Mouse (Mus musculus) intestine, embryonic 14.5 days (tissue): ENCODE results near the gene Nek8. TPM values are rescaled to one million over a fixed set of nuclear protein-coding genes. Genes with fewer than 3 reads are reported as not detected.
"Not testable (repeated sequence)": the region's sequence is repeated elsewhere in the genome, so short reads cannot be mapped to it uniquely, and the experiment has no call there.

ENCODE experiments used
- ATAC-seq: fragments of 200-750 bp; cut with Nextera tagmentation; replicated peaks from 2 replicates; pipeline ENCODE4 v1.8.0; 2017; ENCODE audit warnings: low read depth, moderate number of reproducible peaks, moderate TSS enrichment, moderate library complexity; ENCODE audit not compliant: low FRiP score, low TSS enrichment
- DNase-seq: peaks from one replicate; pipeline ENCODE4 v3.0.0-alpha.2; 2018; ENCODE audit warnings: low spot score
- H3K27ac ChIP-seq: fragments of 300-500 bp; sonication (generic); 2 replicates; pipeline ENCODE4 v1.5.1; 2014; ENCODE audit warnings: low read depth, mild to moderate bottlenecking, control low read depth
- H3K27me3 ChIP-seq: fragments of 300-500 bp; sonication (generic); replicated peaks from 2 replicates; pipeline ENCODE4 v1.6.1; 2014; ENCODE audit warnings: low read length, control low read depth; ENCODE audit not compliant: control insufficient read depth, insufficient read depth
- H3K36me3 ChIP-seq: fragments of 300-500 bp; sonication (generic); 2 replicates; pipeline ENCODE4 v1.6.1; 2014; ENCODE audit warnings: low read length, control low read depth; ENCODE audit not compliant: control insufficient read depth, insufficient read depth
- H3K4me1 ChIP-seq: fragments of 300-500 bp; sonication (generic); replicated peaks from 2 replicates; pipeline ENCODE4 v1.6.1; 2014; ENCODE audit warnings: low read length, control low read depth, mixed read lengths; ENCODE audit not compliant: control insufficient read depth, insufficient read depth
- H3K4me2 ChIP-seq: fragments of 300-500 bp; sonication (generic); 2 replicates; pipeline ENCODE4 v1.6.1; 2014; ENCODE audit warnings: low read length
- H3K4me3 ChIP-seq: fragments of 300-500 bp; sonication (generic); 2 replicates; pipeline ENCODE4 v1.5.1; 2014; ENCODE audit warnings: low read depth, low read length, control low read depth, mixed read lengths
- H3K9ac ChIP-seq: fragments of 300-500 bp; sonication (generic); 2 replicates; pipeline ENCODE4 v1.6.1; 2014; ENCODE audit warnings: mild to moderate bottlenecking, low read length
- H3K9me3 ChIP-seq: fragments of 300-500 bp; sonication (generic); 2 replicates; pipeline ENCODE4 v1.6.1; 2016; ENCODE audit warnings: low read length, control low read depth; ENCODE audit not compliant: control insufficient read depth
- WGBS: fragments of 180-500 bp; shearing (Covaris S2); extraction: QIAGEN DNeasy Blood & Tissue Kit; methylation state at CpG from one replicate; pipeline ENCODE4 v1.1.7; 2014; 5-methylcytosine and 5-hydroxymethylcytosine counted together
- polyA plus RNA-seq: library from polyadenylated mRNA; unstranded; fragments of >200 nt; fragmentation: Nextera tagmentation; extraction: Ambion mirVana; gene quantifications from 2 replicates; pipeline ENCODE4 v1.2.1, GENCODE M21; 2014

The Nek8 gene
- polyA plus RNA-seq, 1 experiment from 2014 or later = 15.4 TPM

DNA sequence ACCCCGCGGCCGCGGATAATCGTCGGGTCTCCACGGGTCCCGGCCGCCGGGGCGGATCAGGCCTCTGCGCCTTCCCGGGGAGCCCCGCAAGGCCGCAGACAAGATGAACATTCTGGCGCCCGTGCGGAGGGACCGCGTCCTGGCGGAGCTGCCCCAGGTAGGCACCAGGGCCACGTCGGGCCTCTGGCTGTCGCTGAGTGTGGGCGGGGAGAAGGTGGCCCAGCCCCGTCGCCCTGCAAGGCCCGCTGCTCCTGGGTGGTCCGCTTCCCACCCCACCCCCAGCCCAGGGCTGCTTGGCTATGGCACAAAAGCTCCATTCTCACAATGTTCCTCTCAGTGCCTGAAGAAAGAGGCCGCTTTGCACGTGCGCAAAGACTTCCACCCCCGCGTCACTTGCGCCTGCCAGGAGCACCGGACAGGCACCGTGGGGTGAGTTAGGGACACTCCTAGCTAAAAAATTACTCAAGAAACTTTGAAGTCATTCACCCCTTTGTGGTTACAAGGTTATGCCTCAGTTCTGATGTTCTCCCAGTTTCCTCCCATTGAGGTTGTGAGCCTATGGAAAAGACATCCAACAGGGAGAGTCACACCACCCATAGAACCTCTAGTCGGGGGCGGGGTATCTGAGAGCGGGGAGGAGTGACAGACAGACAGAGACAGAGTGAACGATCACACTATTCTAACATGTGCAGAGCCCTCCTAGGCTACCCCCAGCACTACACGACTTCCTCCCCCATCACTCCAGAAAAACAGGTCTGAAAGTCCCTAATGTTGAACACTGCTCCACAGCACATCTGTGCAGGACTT, 13.0 kb upstream of the Nek8 start:
- H3K27me3 ChIP-seq = no peaks in the 10 kb centered on the region
- peaks cover 18% of the 10 kb centered on the region for H3K4me1 ChIP-seq
- peak; percentile 90 for DNase-seq
- H3K4me2 ChIP-seq = peak overlapping the region; percentile 48
- H3K4me3 ChIP-seq = peak overlapping the region; percentile 80
- peak; percentile 52 for ATAC-seq
- no peaks in the 10 kb centered on the region; the same call in 1 of the 2 replicates for H3K9me3 ChIP-seq
- under 1% methylated on average over 42 of the region's 42 CpGs for WGBS
- peak overlapping the region; percentile 99 for H3K27ac ChIP-seq
- peaks cover 30% of the 10 kb centered on the region for H3K36me3 ChIP-seq
- peak overlapping the region; percentile 89 for H3K9ac ChIP-seq

DNA sequence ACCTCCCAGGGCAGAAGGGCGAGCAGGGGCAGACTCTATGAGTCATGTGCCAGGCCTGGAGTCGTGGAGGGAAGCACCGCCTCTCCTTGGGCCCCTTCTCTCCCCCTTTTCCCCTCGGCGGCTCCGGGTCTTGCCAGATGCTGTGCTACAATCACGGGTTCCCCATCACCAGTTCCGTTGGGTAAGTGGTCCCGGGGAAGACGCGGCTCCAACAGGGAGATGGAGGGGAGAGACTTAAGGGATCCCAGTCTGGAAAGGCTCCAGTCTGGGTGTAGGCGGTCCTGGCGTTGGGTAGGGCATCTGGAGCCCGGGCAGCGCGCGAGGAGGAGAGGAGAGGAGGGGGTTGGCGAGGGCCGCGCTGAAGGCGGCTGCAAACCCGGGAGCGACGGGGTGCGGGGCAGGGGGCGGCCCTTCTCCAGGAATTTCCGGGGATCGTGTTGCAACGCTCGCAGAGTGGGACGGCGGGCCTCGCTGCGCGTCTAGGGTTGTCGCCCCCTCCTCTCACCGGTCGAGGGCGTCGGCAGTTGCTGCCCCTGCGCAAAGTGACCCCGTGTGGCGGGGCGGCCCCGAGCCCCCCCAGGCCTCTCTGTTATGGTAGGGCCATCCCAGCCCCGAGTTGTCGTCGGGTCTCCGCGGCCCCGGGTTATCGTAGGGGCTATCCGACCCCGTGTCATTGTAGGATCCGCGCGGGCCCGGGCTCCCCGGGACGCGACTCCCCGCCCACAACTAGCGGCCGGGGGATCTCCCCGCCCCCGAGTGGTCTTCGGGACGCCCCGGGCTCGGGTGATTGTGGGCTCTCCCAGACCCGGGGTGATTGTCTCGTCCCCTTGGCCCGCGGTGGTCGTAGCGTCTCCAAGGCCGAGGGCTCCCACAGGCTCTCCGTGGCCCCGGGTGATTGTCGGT, 12.1 kb upstream of the Nek8 start, which contains the start of gene Rab34:
Rab34 (plus strand) TSS at position 100 of the 903 bp plus-strand sequence.
- peak within 1 kb of the TSS; percentile 80 for H3K4me3 ChIP-seq
- peak within 1 kb of the TSS; percentile 99 for H3K27ac ChIP-seq
- peak within 1 kb of the TSS; percentile 89 for H3K9ac ChIP-seq
- H3K4me1 ChIP-seq = peaks cover 23% of the 10 kb centered on the region
- no peaks in the 10 kb centered on the region; the same call in 1 of the 2 replicates for H3K9me3 ChIP-seq
- H3K27me3 ChIP-seq = no peaks in the 10 kb centered on the region
- peak; percentile 82 for ATAC-seq
- WGBS = under 1% methylated on average over 60 of the region's 80 CpGs
- H3K36me3 ChIP-seq = peaks cover 30% of the 10 kb centered on the region
- H3K4me2 ChIP-seq = peak within 1 kb of the TSS; percentile 48
- DNase-seq = peak; percentile 91

DNA sequence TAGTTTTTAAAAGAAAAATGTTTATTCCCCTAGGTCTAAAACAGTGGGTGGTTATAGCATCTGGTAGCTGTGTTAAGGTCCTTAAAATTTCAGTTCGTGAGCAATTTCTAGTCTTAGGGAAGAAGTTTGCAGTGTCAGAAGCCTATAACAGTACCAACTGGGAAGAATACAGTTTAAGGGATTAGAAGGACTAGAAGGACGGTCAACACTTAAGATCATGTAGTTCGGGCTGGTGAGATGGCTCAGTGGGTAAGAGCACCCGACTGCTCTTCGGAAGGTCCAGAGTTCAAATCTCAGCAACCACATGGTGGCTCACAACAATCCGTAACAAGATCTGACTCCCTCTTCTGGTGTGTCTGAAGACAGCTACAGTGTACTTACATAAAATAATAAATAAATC, 8.2 kb upstream of the Nek8 start:
- not testable (repeated sequence) for H3K4me2 ChIP-seq, H3K27me3 ChIP-seq, ATAC-seq, DNase-seq, H3K27ac ChIP-seq, H3K9me3 ChIP-seq, H3K4me3 ChIP-seq, H3K9ac ChIP-seq
- peaks cover 40% of the 10 kb centered on the region for H3K4me1 ChIP-seq
- 88% methylated on average over 6 of the region's 6 CpGs for WGBS
- peaks cover 28% of the 10 kb centered on the region for H3K36me3 ChIP-seq

DNA sequence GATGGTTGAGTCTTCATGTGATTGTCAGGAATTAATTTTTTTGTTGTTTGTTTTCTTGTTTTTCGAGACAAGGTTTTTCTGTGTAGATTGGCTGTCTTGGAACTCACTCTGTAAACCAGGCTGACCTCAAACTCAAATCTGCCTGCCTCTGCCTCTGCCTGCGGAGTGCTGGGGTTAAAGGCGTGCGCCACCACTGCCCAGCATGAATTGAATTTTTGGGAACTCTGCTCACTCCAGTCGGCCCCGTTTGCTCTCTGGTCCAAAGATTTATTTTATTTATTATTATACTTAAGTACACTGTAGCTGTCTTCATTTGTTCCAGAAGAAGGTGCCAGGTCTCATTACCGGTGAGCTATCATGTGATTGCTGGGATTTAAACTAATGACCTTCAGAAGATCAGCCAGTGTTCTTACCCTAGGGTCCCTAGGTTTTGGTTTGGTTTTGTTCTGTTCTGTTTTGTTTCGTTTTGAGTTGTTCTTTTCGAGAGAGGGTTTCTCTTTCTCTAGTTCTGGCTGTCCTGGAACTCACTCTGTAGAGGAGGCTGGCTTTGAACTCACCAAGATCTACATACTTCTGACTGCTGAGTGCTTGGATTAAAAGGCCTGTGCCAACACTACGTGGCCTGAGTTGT, 7.5 kb upstream of the Nek8 start:
- H3K9ac ChIP-seq = peak overlapping the region; percentile 98; the same call in 1 of the 2 replicates
- H3K9me3 ChIP-seq = no peaks in the 10 kb centered on the region
- peaks cover 44% of the 10 kb centered on the region for H3K4me1 ChIP-seq
- DNase-seq (no peak), ATAC-seq (no peak)
- peaks cover 33% of the 10 kb centered on the region for H3K36me3 ChIP-seq
- peak overlapping the region; percentile 98 for H3K4me3 ChIP-seq
- no peak overlapping the region; the same call in 1 of the 2 replicates for H3K27ac ChIP-seq
- H3K27me3 ChIP-seq = no peaks in the 10 kb centered on the region
- 45% methylated on average over 10 of the region's 10 CpGs for WGBS
- peak overlapping the region; percentile 86 for H3K4me2 ChIP-seq

DNA sequence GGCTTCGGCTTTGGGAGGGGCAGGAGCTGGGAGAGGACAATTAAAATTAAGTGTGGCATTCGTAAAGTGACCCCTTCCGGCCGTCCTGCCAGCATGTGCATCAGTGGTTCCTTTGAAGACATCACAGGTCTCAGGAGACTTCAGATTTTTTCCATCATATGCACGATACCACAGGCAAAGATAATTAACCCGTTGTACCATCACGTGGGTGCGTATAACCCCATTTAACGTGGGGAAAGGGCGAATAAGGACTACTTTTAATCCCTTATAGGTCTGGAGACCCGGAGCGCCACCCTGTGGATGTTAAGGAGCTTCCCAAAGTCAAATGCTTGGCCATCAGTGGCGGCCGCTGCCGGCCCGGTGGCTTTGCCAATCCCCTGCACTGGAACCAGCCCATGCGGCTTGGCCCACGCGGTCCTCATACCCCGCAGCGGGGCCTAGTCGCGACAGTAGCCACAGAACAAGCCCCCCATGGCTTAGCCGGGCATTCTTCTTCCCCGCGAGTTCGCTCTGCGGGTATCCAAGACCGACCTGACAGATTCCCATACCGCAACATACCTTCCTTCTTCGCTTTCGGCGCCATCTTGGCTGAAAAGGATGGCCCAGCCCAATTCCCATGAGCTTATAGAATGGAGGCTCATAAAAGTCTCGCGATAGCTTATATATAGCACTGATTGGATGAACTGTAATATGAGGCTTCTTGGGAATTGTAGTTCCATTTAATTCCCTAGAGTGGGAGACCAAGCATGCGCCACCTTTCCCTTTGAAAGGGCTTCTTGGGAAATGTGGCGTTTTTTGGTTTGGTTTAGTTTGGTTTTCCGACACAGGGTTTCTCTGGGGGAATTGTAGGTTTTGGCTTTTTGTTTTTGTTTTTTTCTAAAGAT, 6.7 kb upstream of the Nek8 start, which contains the start of gene Rpl23a:
Rpl23a (minus strand) TSS at position 624 of the 884 bp plus-strand sequence.
- ATAC-seq = peak; percentile 86
- H3K9ac ChIP-seq = peak within 1 kb of the TSS; percentile 98
- H3K36me3 ChIP-seq = peaks cover 33% of the 10 kb centered on the region
- peak within 1 kb of the TSS; percentile 98 for H3K4me3 ChIP-seq
- peak within 1 kb of the TSS; percentile 86 for H3K4me2 ChIP-seq
- H3K9me3 ChIP-seq = no peaks in the 10 kb centered on the region
- H3K27ac ChIP-seq = peak within 1 kb of the TSS; percentile 88
- DNase-seq = peak; percentile 92
- H3K4me1 ChIP-seq = peaks cover 44% of the 10 kb centered on the region
- H3K27me3 ChIP-seq = no peaks in the 10 kb centered on the region
- under 1% methylated on average over 38 of the region's 38 CpGs for WGBS

DNA sequence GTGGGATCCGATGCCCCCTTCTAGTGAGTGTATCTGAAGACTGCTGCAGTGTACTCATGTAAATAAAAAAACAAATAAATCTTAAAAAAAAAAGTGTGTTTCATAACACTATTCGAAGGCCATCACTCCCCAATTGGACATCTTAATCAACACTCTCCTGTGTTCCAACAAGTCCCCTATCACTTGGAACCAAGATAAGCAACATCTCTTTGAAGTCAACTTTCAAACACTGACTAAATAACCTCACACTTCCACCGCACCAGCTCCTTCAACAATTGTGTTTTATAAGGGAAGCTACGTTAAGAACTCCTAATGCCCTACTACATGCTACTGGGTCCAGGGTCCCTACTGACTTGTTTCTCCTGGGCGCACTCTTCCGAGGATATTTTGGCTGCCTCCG, 6.0 kb upstream of the Nek8 start:
- ATAC-seq (no peak), DNase-seq (no peak)
- 0 out of 2 replicates have a peak overlapping the region, but pooled peaks have one; percentile 88 for H3K27ac ChIP-seq
- H3K4me3 ChIP-seq = peak overlapping the region; percentile 98
- WGBS = 6% methylated on average over 7 of the region's 7 CpGs
- H3K4me1 ChIP-seq = peaks cover 41% of the 10 kb centered on the region
- no peaks in the 10 kb centered on the region for H3K27me3 ChIP-seq
- H3K9ac ChIP-seq = peak overlapping the region; percentile 98
- peak overlapping the region; percentile 86 for H3K4me2 ChIP-seq
- no peaks in the 10 kb centered on the region for H3K9me3 ChIP-seq
- H3K36me3 ChIP-seq = peaks cover 33% of the 10 kb centered on the region

DNA sequence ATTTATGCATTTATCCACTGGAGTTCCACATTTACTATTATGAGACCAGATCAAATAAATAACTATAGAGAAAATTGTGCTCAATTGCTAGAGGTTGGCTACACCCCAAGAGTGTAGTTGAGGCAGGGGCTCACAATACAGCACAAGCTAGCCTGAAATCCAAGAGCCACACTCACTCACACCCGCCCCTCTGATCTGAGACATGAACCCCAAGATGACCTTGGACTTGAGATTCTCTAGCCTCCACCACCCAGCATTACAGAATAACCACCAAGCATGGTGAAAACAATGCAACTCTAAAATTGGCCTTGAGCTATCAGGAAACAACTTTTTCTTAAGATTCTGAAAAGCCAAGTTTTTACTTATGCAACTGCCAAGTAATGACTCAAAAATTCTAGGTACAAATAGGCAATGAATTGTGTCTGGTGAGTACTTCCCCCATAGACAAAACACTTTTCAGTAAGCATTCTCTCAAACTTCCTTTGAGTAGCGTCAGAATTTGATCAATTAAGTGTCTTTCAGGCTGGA, 5.4 kb upstream of the Nek8 start:
- H3K27ac ChIP-seq = no peak overlapping the region

More for the DNA sequence above, 5.4 kb upstream of the Nek8 start:
- ATAC-seq = no peak
- peaks cover 33% of the 10 kb centered on the region for H3K36me3 ChIP-seq
- WGBS = 36% methylated on average over 2 of the region's 2 CpGs
- H3K4me2 ChIP-seq = peak overlapping the region; percentile 86
- H3K9ac ChIP-seq = peak overlapping the region; percentile 98
- H3K4me1 ChIP-seq = peaks cover 44% of the 10 kb centered on the region
- peak overlapping the region; percentile 98 for H3K4me3 ChIP-seq
- H3K27me3 ChIP-seq = no peaks in the 10 kb centered on the region
- no peak for DNase-seq
- H3K9me3 ChIP-seq = no peaks in the 10 kb centered on the region
